Mouse (Mus musculus) hematopoietic stem cell, adult 5-6 weeks (primary cell): ENCODE measurements around the gene Mfsd2b. TPM values are rescaled to one million over a fixed set of nuclear protein-coding genes. Genes with fewer than 3 reads are reported as not detected.
"Not testable (repeated sequence)": the region's sequence is repeated elsewhere in the genome, so short reads cannot be mapped to it uniquely, and the experiment has no call there.

ENCODE experiments used
- ATAC-seq, 2 experiments: fragments of 125-278 bp in 1 of 2; replicated peaks in 1 of 2; 2 replicates each; pipeline ENCODE4 v1.8.0; 2016 to 2017; ENCODE audit warnings: inconsistent platforms in 2 of 2, mild to moderate bottlenecking in 2 of 2, moderate number of reproducible peaks in 2 of 2, low read depth in 1 of 2, moderate TSS enrichment in 1 of 2; ENCODE audit not compliant: low FRiP score in 2 of 2, poor library complexity in 2 of 2, severe bottlenecking in 2 of 2, insufficient read depth in 1 of 2, low TSS enrichment in 1 of 2
- total RNA-seq: library from RNA; stranded (forward); fragments of 172-1452, 232-1000 nt; gene quantifications from 2 replicates; pipeline ENCODE4 v1.2.3, GENCODE M21; 2017

Gene Mfsd2b
- 7.1 and 22.7 TPM in 2 replicates for total RNA-seq

DNA sequence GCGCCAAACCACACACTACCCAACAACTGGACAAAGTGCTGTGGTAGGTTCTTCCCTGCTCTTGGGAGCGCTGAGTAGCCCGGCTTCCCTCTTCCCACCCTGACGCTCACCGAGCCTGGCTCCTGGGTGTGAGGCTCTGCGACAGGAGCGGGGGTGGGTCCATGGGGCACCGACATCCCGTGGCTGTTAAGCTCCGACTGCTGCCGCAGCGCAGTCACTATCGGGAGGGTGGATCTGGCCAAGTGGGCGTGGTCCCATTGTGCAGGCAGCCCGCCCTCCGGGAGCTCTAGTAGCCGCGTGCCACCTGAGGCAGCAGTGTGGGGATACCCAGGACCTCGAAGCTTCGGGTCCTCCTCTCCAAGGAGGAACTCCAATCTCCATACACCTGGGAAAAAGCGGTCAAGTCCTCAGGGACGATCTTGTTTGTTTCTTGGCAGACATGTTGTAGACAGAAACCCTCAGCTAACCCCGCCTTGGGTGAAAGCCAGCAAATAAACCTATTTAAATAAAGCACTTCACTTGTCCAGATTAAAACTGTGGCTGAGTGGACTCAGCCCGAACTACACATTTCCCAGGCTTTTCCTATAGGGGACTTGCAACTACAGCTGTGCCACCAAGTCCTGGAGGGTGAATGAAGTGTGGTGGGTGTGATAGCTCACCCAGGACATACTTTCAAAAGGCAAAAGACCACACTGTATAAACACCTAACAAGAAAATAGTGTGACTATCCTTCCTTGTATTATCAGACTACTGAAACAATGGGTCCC lies at the start of gene Mfsd2b:
Gene Mfsd2b, minus strand, starts transcription at position 199 of the 767 bp plus-strand sequence.
- ATAC-seq, result peak; percentile 87 to 91

- peak; percentile 72 to 79 for ATAC-seq
Measured at GRCm38 (mm10) chr12:4917805-4918591, 43.8 kb upstream of the Mfsd2b start.

DNA sequence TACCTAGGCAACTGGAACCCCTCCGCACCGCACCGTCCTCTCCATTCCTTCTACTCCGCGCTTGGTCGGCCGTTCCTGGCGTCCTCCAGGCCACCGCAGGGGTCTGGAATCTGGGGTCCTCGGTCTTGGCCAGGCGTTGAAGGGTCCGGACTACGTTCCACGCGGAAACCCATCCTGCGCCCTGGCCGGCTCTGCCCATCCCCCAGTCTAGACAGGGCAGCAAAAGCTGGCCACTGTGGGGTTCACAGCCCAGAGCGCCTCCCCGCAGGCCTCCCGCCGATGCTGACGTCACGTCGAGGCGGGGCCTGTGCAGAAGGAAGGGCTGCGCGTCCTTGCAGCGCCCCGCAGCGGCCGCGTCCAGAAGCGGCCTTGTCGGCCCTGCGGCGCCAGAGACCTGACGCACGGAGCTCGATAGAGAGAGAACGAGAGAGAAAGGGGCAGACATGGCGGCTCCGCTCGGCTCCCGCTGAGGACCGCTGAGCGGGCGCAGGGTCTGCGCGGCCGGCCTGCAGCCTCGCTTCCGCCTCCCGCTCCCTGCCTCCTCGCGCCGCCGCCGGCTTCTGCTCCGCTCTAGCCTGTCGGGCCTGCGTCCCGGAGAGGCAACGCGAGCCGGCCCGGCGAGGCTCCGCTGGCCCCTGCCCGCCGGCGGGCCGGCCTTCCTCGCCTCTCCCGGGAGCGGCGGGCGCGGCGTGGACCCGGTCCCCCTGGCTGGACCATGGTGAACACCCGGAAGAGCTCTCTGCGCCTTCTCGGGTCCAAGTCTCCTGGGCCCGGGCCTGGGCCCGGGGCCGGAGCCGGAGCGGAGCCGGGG lies 43.0 kb upstream of the Mfsd2b start, which contains the start of gene Atad2b:
Gene Atad2b, plus strand, starts transcription at position 360 of the 811 bp plus-strand sequence.
- peak; percentile 83 to 88 for ATAC-seq

DNA sequence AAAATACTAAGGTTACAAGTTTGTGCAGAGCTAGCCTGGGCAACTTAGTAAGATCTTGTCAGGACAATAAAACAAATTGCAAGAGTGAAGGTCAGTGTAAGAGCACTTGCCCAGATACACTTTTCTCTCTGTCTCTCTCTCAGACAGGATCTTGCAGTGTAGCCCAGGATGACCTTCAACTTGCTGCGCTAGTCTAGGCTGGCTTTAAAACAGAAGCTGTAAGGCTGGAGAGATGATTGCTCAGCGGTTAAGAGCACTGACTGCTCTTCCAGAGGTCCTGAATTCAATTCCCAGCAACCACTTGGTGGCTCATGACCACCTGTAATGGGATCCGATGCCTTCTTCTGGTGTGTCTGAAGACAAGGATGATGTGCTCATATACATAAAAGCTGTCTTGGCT lies 40.8 kb upstream of the Mfsd2b start:
- no peak for ATAC-seq

GRCm38 (mm10) chr12:4914441-4914840 lies 40.3 kb upstream of the Mfsd2b start:
- no peak for ATAC-seq

DNA sequence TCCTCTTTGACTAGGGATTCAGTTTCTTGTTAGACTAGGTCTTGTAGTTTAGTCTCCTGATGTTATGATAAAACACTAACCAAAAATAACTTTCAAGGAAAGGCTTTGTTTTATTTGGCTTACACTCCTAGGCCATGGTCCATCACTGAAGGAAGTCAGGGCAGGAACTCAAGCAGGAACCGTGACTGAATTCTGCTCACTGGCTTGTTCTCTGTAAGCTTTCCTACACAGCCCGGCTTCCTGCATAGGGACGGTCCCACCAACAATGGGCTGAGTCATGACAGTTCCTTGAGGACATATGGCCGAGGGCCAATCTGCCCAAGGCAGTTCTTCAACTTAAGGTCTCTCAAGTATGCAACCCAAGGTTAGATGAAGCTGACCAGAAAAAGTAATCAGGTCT lies 37.6 kb upstream of the Mfsd2b start:
- ATAC-seq, result no peak

GRCm38 (mm10) chr12:4910496-4910895 lies 36.3 kb upstream of the Mfsd2b start:
- not testable (repeated sequence) for ATAC-seq

- no peak for ATAC-seq
Measured at GRCm38 (mm10) chr12:4908391-4908790, 34.2 kb upstream of the Mfsd2b start.

GRCm38 (mm10) chr12:4906951-4907906 lies 33.1 kb upstream of the Mfsd2b start, which contains the start of gene Ubxn2a:
Gene Ubxn2a, minus strand, starts transcription at chr12:4907705.
- ATAC-seq, result peak; percentile 76 to 85

GRCm38 (mm10) chr12:4906476-4906875 lies 32.3 kb upstream of the Mfsd2b start:
- no peak for ATAC-seq

GRCm38 (mm10) chr12:4905946-4906345 lies 31.8 kb upstream of the Mfsd2b start:
- no peak for ATAC-seq

DNA sequence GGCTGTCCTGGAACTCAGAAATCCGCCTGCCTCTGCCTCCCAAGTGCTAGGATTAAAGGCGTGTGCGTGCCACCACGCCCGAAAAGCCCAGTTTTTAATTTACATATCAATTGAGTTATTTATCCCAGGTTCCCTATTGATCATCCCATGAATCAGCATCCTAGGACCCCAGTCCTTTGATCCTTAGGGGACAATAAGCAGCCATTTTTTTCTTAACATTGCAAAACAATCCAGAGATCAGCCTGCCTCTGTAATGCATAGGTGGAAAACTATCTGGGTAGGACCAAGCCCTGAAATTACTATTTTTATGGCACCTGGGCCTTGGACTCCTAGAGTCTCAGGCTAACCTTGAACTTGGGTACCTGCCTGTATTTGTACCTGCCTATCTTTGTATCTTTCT lies 23.9 kb upstream of the Mfsd2b start:
- no peak for ATAC-seq

DNA sequence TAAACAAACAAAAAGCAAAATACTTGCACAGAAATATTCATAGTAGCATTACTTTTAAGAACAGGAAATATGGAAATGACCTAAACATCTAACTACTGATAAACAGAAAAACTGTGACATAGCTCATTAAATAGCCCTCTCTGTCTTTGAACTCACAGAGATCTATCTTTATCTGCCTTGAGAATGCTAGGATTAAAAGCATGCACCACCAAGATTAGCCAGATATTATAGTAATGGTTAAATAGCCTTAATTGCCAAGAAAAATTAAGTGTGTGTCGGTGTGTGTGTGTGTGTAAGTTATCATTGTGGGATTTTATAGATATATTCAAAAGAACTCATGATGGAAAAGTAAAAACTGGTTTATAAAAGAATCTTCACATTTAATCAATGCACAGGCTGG lies 15.7 kb upstream of the Mfsd2b start:
- ATAC-seq, result no peak

DNA sequence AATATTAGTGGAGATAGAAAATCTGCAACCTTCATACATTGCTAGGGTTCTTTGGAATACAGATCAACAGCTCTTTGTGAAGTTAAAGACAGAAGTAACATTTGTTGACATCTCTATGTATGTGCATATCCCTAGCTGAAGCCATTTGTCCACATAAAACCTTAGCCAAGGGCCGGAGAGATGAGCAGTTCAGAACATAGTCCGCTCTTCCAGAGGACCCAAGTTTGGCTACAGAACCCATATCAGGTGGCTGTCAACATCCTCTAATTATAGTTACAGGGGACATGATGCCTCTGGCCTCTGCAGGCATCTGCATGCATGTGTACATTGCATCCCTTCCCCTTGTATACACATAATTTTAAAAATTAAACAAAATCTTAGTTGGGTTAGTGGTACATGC lies 15.1 kb upstream of the Mfsd2b start:
- no peak for ATAC-seq

DNA sequence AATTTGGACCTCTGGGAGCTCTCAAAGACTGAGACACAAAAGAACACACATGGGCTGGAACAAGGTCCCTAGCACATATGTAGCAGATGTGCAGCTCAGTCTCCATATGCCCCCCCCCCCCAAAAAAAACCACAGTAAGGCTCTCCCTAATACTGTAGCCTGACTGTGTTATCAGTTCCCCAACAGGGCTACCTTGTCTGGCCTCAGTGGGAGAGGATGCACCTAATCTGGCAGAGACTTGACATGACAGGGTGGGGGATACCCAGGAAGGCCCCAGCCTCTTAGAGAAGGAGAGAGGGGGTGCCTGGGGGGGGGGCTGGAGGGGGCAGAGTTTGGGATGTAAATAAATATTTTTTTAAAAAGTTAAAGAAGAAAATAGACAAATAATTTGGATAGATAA lies 14.6 kb upstream of the Mfsd2b start:
- no peak for ATAC-seq

DNA sequence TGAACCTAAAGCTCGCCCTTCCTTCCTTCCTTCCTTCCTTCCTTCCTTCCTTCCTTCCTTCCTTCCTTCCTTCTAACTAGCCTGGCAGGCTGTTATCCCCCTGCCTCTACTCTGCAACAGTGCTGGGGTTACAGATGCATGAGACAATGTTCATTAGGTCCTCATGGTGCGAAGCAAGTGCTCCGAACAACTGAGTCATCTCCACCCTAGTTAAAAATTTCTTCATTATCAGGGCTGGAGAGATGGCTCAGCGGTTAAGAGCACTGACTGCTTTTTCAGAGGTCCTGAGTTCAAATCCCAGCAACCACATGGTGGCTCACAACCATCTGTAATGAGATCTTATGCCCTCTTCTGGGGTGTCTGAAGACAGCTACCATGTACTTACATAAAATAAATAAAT lies 12.4 kb upstream of the Mfsd2b start:
- ATAC-seq, result not testable (repeated sequence)

DNA sequence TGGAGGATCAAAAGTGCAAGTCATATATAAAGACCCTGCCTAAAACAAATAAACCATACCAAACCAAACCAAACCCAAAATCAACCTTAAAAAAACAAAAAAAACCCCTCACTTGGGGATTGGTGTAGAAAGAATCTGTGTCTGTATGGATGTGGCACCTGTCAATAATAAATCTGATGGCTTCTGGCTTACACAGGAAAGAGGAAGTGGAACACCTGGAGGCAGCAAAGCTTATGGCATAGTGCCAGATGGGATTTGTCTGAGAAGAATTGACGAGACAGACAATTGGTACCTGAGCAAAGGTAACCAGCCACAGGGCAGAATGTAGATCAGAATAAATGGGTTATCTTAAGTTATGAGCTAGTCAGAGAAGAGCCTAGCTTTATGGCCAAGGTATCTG lies 10.9 kb upstream of the Mfsd2b start:
- no peak for ATAC-seq
